Mouse (Mus musculus) intestine, embryonic 16.5 days (tissue): ENCODE measurements at regions not wholly inside any gene's neighbourhood (a gene's known extent, or its start where the extent isn't known, plus 50 kb on each side); places are given as distances from the start of the nearest gene placed in this dataset.

ENCODE experiments used
- ATAC-seq: fragments of 200-750 bp; cut with Nextera tagmentation; 2 replicates; pipeline ENCODE4 v1.8.0; 2017; ENCODE audit warnings: moderate TSS enrichment, moderate library complexity
- H3K27ac ChIP-seq: fragments of 300-500 bp; sonication (generic); 2 replicates; pipeline ENCODE4 v1.5.1; 2014; ENCODE audit warnings: mild to moderate bottlenecking, low read length
- H3K27me3 ChIP-seq: fragments of 300-500 bp; sonication (generic); replicated peaks from 2 replicates; pipeline ENCODE4 v1.6.1; 2014; ENCODE audit warnings: low read length, control low read depth, mixed read lengths; ENCODE audit not compliant: control insufficient read depth, insufficient read depth
- H3K36me3 ChIP-seq: fragments of 300-500 bp; sonication (generic); 2 replicates; pipeline ENCODE4 v1.6.1; 2014; ENCODE audit warnings: low read length, control low read depth; ENCODE audit not compliant: control insufficient read depth, insufficient read depth
- H3K4me1 ChIP-seq: fragments of 300-500 bp; sonication (generic); 2 replicates; pipeline ENCODE4 v1.6.1; 2014; ENCODE audit warnings: low read length, control low read depth, mixed read lengths; ENCODE audit not compliant: control insufficient read depth, insufficient read depth
- H3K4me2 ChIP-seq: fragments of 300-500 bp; sonication (generic); 2 replicates; pipeline ENCODE4 v1.6.1; 2014; ENCODE audit warnings: low read depth, low read length, control low read depth
- H3K4me3 ChIP-seq: fragments of 300-500 bp; sonication (generic); 2 replicates; pipeline ENCODE4 v1.5.1; 2014; ENCODE audit warnings: mild to moderate bottlenecking, low read length
- H3K9ac ChIP-seq: fragments of 300-500 bp; sonication (generic); 2 replicates; pipeline ENCODE4 v1.6.1; 2014; ENCODE audit warnings: low read depth, low read length
- H3K9me3 ChIP-seq: fragments of 300-500 bp; sonication (generic); 2 replicates; pipeline ENCODE4 v1.6.1; 2016; ENCODE audit warnings: low read length, control low read depth; ENCODE audit not compliant: control insufficient read depth
- WGBS: fragments of 180-500 bp; shearing (Covaris S2); extraction: QIAGEN DNeasy Blood & Tissue Kit; methylation state at CpG from one replicate; pipeline ENCODE4 v1.1.7; 2014; 5-methylcytosine and 5-hydroxymethylcytosine counted together

DNA sequence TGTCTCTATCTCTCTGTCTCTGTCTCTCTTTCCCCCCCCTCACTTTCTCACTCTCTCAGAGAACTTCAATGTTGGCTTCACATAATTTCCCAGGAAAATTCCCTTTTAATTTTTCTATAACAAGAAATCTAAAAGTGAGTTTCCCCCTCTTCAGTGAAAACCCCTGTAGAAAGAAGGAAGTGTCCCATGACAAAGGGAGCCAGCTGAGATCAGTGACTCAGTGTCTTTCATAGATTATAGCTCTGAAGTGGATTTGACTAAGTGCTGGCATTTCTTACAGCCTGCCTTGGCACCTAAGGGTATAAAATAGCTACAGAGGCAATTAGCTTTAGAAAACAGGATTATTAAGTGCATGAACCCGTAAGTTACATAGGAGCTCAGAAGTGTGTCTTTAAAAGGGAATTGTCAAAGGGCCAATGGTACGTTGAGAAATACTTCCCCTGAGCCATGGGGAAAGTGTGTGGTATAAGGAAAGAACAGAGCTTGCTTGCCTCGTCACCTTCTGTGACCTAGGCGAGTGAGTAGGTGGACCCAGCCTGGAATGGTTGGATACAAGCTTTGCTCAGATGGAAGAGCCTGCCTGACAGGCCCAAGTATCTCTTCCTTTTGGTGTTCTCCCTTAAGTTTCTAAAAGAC, 137.3 kb upstream of the Prdm1 start:
- no peak overlapping the region for H3K4me3 ChIP-seq
- WGBS = 79% methylated on average over 4 of the region's 4 CpGs
- ATAC-seq = no peak
- H3K4me1 ChIP-seq = no peaks in the 10 kb centered on the region
- H3K9ac ChIP-seq = no peak overlapping the region
- no peak overlapping the region for H3K4me2 ChIP-seq
- no peaks in the 10 kb centered on the region for H3K36me3 ChIP-seq
- H3K27me3 ChIP-seq = no peaks in the 10 kb centered on the region
- H3K27ac ChIP-seq = no peak overlapping the region
- H3K9me3 ChIP-seq = no peaks in the 10 kb centered on the region

DNA sequence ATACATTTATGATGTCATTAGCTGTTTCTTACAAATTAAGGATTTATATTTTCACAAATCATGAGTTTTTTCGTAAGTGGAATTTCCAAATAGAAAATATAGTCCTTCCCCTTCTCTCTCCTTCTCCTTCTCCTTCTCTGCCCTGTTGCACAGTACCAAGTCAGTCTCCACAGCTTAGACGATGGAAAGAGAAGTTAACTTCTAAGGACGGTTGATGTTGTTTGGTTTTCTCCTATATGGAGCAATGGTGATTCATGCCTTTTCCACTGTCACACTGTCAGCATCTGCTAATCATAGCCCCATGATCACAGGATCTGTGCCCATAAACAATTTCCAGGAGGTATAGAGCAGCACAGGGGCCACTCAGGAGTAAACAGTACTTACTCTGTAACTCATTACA, 131.2 kb upstream of the Prdm1 start:
- H3K36me3 ChIP-seq = no peaks in the 10 kb centered on the region
- H3K4me1 ChIP-seq = no peaks in the 10 kb centered on the region
- 80% methylated on average over 3 of the region's 3 CpGs for WGBS
- no peak overlapping the region for H3K4me2 ChIP-seq
- H3K9ac ChIP-seq = no peak overlapping the region
- ATAC-seq = no peak
- H3K27me3 ChIP-seq = no peaks in the 10 kb centered on the region
- no peak overlapping the region for H3K27ac ChIP-seq
- H3K9me3 ChIP-seq = no peaks in the 10 kb centered on the region
- H3K4me3 ChIP-seq = no peak overlapping the region

DNA sequence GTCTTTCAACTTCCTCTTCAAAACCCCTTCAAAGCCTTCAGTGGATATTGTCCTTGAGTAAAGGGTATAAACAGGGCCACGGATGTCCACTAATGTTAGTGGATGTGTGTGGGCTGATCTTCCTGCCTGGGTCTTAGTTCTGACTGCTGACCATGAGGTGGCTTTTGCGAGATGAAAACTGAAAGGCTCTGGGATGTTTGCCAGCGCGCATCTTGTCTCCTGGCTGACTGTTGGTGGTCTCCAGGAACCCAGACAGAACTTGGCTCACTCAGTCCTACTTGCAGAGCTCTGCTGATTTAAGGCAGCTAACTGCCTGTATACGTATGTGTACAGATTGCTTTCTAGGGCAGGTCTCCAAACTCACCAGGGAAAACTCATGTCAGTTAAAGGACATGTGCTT, 125.5 kb upstream of the Prdm1 start:
- H3K4me1 ChIP-seq = no peaks in the 10 kb centered on the region
- no peak overlapping the region for H3K27ac ChIP-seq
- no peaks in the 10 kb centered on the region for H3K9me3 ChIP-seq
- 55% methylated on average over 5 of the region's 5 CpGs for WGBS
- no peaks in the 10 kb centered on the region for H3K27me3 ChIP-seq
- no peak overlapping the region for H3K4me2 ChIP-seq
- no peak for ATAC-seq
- H3K36me3 ChIP-seq = no peaks in the 10 kb centered on the region
- H3K4me3 ChIP-seq = no peak overlapping the region
- no peak overlapping the region for H3K9ac ChIP-seq

DNA sequence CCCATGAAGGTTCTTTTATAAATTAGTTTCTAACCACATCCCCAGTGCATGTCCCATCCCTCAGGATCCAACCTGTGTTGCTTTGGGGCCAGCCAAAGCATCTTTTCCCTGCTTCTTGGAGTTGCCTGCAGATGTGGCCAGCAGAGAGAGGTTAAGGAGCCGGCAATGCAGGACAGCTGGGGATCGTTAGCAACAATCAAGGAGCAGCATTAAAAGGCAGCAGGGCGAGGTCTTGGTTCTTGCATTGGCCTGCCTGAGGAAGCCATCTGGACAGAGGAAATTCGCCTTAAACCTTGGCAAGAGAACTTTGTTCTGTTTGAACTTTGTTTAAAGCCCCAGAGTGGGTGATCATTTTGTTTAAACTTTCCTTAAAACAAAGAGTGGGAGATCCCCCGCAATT, 118.7 kb upstream of the Prdm1 start:
- H3K27ac ChIP-seq = no peak overlapping the region
- H3K9me3 ChIP-seq = no peaks in the 10 kb centered on the region
- no peak overlapping the region for H3K4me2 ChIP-seq
- no peak for ATAC-seq
- no peaks in the 10 kb centered on the region for H3K27me3 ChIP-seq
- H3K4me1 ChIP-seq = no peaks in the 10 kb centered on the region
- H3K4me3 ChIP-seq = no peak overlapping the region
- 24% methylated on average over 5 of the region's 5 CpGs for WGBS
- H3K36me3 ChIP-seq = no peaks in the 10 kb centered on the region
- no peak overlapping the region for H3K9ac ChIP-seq

DNA sequence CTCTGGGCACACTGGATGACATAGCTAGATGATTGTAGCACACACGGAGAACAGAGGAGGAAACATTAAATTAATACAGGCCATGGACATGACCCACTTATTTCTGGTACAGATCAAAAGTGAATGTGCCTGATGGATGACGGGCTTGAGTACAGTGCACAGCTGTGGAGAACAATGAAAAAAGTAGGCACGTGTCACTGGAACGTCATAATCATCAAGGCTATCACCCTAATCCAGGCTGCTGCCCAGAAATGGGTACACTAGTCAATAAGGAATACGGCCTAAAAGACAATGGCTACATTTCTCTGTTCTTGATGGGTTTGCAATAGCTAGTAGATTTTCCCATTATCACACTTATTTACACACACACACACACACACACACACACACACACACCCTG, 118.3 kb upstream of the Prdm1 start:
- Histone ChIP-seq H3K4me3 (no peak overlapping the region), H3K9ac (no peak overlapping the region), H3K4me2 (no peak overlapping the region), H3K9me3 (no peaks in the 10 kb centered on the region), H3K27me3 (no peaks in the 10 kb centered on the region), H3K4me1 (no peaks in the 10 kb centered on the region), H3K36me3 (no peaks in the 10 kb centered on the region), H3K27ac (no peak overlapping the region)
- no peak for ATAC-seq
- 84% methylated on average over 5 of the region's 5 CpGs for WGBS

DNA sequence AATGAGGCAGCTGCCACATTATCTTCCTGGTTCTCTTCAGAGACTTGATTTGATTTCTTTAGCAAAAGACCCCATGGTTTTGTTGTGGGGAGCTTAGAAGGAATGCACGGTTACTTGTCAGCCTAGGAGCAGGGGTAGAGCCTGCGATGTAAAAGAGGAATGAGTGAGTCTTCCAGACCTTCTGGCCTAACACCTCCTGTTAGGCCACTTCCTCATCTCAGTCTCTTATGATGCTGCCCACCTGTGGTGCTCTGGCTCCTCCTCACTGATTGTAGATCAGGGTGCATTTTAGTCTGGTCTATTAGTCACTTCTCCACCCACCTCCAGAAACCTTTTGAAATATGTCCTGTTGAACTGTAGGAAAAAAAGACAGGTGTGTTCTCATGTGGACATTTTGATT, 113.3 kb upstream of the Prdm1 start:
- H3K4me3 ChIP-seq = no peak overlapping the region
- H3K4me1 ChIP-seq = no peaks in the 10 kb centered on the region
- no peaks in the 10 kb centered on the region for H3K36me3 ChIP-seq
- H3K27me3 ChIP-seq = no peaks in the 10 kb centered on the region
- no peak overlapping the region for H3K27ac ChIP-seq
- H3K9me3 ChIP-seq = no peaks in the 10 kb centered on the region
- H3K9ac ChIP-seq = no peak overlapping the region
- no peak overlapping the region for H3K4me2 ChIP-seq
- no peak for ATAC-seq
- 98% methylated on average over 2 of the region's 2 CpGs for WGBS

DNA sequence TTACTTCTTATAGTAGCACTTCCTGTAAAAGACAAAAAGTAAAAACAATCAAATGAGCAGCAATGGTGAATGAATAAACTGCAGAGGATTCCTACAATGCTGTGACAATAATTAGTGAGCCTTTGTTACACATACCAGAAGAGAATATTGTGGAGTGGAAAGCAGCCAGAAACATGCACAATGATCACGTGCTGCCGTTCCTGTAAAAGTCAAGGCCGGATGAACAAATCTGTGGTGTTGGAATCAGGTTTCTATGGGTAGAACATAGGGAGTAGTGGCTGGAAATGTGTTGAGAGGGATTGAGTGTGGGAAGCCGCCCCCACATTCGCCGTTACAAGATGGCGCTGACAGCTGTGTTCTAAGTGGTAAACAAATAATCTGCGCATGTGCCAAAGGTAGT, 112.3 kb upstream of the Prdm1 start:
- no peak for ATAC-seq
- 90% methylated on average over 8 of the region's 8 CpGs for WGBS
- H3K9me3 ChIP-seq = no peaks in the 10 kb centered on the region

DNA sequence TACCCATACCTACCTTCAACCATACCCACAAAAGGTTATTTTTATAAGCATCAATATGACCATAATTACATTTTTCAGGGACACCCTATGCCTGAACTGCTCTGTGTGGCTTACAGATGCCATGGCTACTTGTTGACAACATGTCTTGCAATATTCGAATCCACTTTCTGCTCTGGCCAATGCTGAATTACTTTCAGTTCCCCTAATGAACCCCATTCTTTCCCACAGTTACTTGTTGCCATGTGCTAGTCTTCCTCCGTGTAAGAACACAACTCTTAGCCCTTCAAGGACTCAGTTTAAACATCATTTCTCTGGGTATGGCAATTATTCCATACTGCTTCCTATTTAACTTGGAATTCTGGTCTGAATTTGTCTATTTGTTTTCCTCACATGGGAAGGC, 110.4 kb upstream of the Prdm1 start:
- no peaks in the 10 kb centered on the region for H3K9me3 ChIP-seq
- no peak overlapping the region for H3K9ac ChIP-seq
- no peak overlapping the region for H3K27ac ChIP-seq
- no peak for ATAC-seq
- H3K4me3 ChIP-seq = no peak overlapping the region
- H3K4me2 ChIP-seq = no peak overlapping the region
- WGBS = 82% methylated on average over 2 of the region's 2 CpGs
- H3K36me3 ChIP-seq = no peaks in the 10 kb centered on the region
- H3K27me3 ChIP-seq = no peaks in the 10 kb centered on the region
- H3K4me1 ChIP-seq = no peaks in the 10 kb centered on the region

More for the DNA sequence above, 112.3 kb upstream of the Prdm1 start:
- no peak overlapping the region for H3K4me2 ChIP-seq
- H3K4me1 ChIP-seq = no peaks in the 10 kb centered on the region
- no peaks in the 10 kb centered on the region for H3K27me3 ChIP-seq
- no peak overlapping the region for H3K4me3 ChIP-seq
- no peak overlapping the region for H3K9ac ChIP-seq
- no peak overlapping the region for H3K27ac ChIP-seq
- H3K36me3 ChIP-seq = no peaks in the 10 kb centered on the region

DNA sequence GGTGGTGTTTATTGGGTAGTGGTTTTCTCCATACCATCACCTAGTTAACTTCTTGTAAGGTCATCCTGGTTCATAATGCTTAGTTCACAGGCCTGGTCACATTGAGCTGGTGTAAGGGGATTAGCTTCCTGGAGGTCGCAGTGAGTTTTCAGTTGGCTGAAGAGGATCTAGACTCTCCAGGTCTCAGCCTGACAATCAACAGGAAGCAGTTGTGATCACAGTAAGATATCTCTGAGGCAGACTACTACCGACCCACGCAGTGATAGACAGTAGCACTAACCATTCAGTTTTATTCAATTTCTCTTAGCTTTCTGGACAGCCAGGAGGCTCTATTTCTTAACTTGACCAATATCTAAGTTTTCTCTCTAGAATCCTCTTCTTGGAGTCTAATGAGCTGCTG, 108.5 kb upstream of the Prdm1 start:
- Histone ChIP-seq H3K27me3 (no peaks in the 10 kb centered on the region), H3K4me2 (no peak overlapping the region), H3K4me3 (no peak overlapping the region), H3K36me3 (no peaks in the 10 kb centered on the region), H3K9me3 (no peaks in the 10 kb centered on the region), H3K4me1 (no peaks in the 10 kb centered on the region), H3K9ac (no peak overlapping the region), H3K27ac (no peak overlapping the region)
- ATAC-seq = no peak
- WGBS = 81% methylated on average over 3 of the region's 3 CpGs

DNA sequence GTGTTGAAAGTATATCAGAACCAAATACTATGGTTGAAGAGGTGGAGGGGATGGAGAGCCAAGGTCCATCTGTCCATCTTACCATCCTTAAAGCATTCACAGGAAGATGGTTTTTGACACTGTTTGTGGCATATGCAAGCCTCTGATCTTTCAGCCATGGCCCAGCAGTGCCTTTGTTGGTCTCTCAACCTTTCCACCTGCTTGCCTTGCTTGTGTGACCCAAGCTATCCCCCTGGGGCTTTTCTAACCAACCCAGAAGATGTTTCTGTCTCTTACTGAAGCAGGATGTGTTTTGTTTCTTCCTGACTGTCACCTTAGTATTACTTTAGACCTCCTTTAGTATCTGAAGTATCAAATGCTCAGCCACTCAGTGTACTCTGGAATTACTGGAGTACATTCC, 107.8 kb upstream of the Prdm1 start:
- H3K27ac ChIP-seq = no peak overlapping the region
- H3K9ac ChIP-seq = no peak overlapping the region
- H3K4me2 ChIP-seq = no peak overlapping the region
- ATAC-seq = no peak
- H3K4me3 ChIP-seq = no peak overlapping the region
- no peaks in the 10 kb centered on the region for H3K36me3 ChIP-seq
- H3K9me3 ChIP-seq = no peaks in the 10 kb centered on the region
- no peaks in the 10 kb centered on the region for H3K4me1 ChIP-seq
- H3K27me3 ChIP-seq = no peaks in the 10 kb centered on the region
